Mouse (Mus musculus) megakaryocyte, adult 5-6 weeks (primary cell): ENCODE results near the gene Slc15a5. TPM values are rescaled to one million over a fixed set of nuclear protein-coding genes. Genes with fewer than 3 reads are reported as not detected.

ENCODE experiments used
- ATAC-seq: 2 replicates; pipeline ENCODE4 v1.8.0; 2016; ENCODE audit warnings: mild to moderate bottlenecking, inconsistent platforms; ENCODE audit not compliant: poor library complexity, severe bottlenecking
- total RNA-seq, 2 experiments: library from RNA; stranded (forward) in 1 of 2; stranded (reverse) in 1 of 2; fragments of 153-499, 151-499 nt in 1 of 2; fragments of 221-1000, 200-1000 nt in 1 of 2; gene quantifications; 2 replicates each; pipeline versions ENCODE4 v1.2.3 to v1.2.4; 2015 to 2017

The Slc15a5 gene
- total RNA-seq, 2 experiments from 2014 or later = not detected

GRCm38 (mm10) chr6:138069921-138070320, 9.8 kb downstream of the Slc15a5 start:
- no peak for ATAC-seq

- ATAC-seq = no peak
These were observed 24.1 kb downstream of the Slc15a5 start for GRCm38 (mm10) chr6:138055572-138055971.

GRCm38 (mm10) chr6:138054956-138055355, 24.8 kb downstream of the Slc15a5 start:
- ATAC-seq = no peak

- peak; percentile 86 for ATAC-seq
These were observed 25.6 kb downstream of the Slc15a5 start for GRCm38 (mm10) chr6:138054166-138054565.

- no peak for ATAC-seq
These were observed 26.0 kb downstream of the Slc15a5 start for GRCm38 (mm10) chr6:138053686-138054085.

- ATAC-seq = peak; percentile 37; the same call in 1 of the 2 replicates
These were observed 34.4 kb downstream of the Slc15a5 start for GRCm38 (mm10) chr6:138045364-138045763.

- ATAC-seq = no peak
These were observed 36.8 kb downstream of the Slc15a5 start for GRCm38 (mm10) chr6:138042891-138043290.

- ATAC-seq = no peak
These were observed 37.9 kb downstream of the Slc15a5 start for GRCm38 (mm10) chr6:138041865-138042264.

- ATAC-seq = peak; percentile 51; the same call in 1 of the 2 replicates
These were observed 42.1 kb downstream of the Slc15a5 start for GRCm38 (mm10) chr6:138037587-138037986.

- ATAC-seq = no peak
These were observed 42.8 kb downstream of the Slc15a5 start for GRCm38 (mm10) chr6:138036891-138037290.

GRCm38 (mm10) chr6:138016898-138017297, 62.8 kb downstream of the Slc15a5 start:
- ATAC-seq = peak; percentile 30; the same call in 1 of the 2 replicates

- no peak for ATAC-seq
These were observed 64.6 kb downstream of the Slc15a5 start for GRCm38 (mm10) chr6:138014976-138015674.

GRCm38 (mm10) chr6:138011955-138012354, 67.8 kb downstream of the Slc15a5 start:
- ATAC-seq = no peak

- ATAC-seq = no peak
These were observed 72.0 kb downstream of the Slc15a5 start for GRCm38 (mm10) chr6:138007705-138008104.

GRCm38 (mm10) chr6:138006525-138007251, 73.0 kb downstream of the Slc15a5 start:
- ATAC-seq = no peak

GRCm38 (mm10) chr6:137989853-137990252, 89.9 kb downstream of the Slc15a5 start:
- ATAC-seq = peak; percentile 51

GRCm38 (mm10) chr6:137985169-137985568, 94.5 kb downstream of the Slc15a5 start:
- ATAC-seq = no peak

GRCm38 (mm10) chr6:137982195-137982737, 97.5 kb downstream of the Slc15a5 start:
- ATAC-seq = no peak

- no peak for ATAC-seq
These were observed 98.6 kb downstream of the Slc15a5 start for GRCm38 (mm10) chr6:137980905-137981696.

- ATAC-seq = no peak
These were observed 99.3 kb downstream of the Slc15a5 start for GRCm38 (mm10) chr6:137980413-137980812.

- ATAC-seq = no peak
These were observed 99.9 kb downstream of the Slc15a5 start for GRCm38 (mm10) chr6:137979802-137980201.
